Mouse (Mus musculus) midbrain, embryonic 16.5 days (tissue): ENCODE results near the gene Prss27. TPM values are rescaled to one million over a fixed set of nuclear protein-coding genes. Genes with fewer than 3 reads are reported as not detected.

Experiments
- ATAC-seq: fragments of 200-750 bp; cut with Nextera tagmentation; 2 replicates; pipeline ENCODE4 v1.8.0; 2017; ENCODE audit warnings: moderate TSS enrichment
- H3K27ac ChIP-seq: fragments of 300-500 bp; sonication (generic); 2 replicates; pipeline ENCODE4 v1.5.1; 2014; ENCODE audit warnings: mild to moderate bottlenecking, low read length, mixed read lengths
- H3K27me3 ChIP-seq: fragments of 300-500 bp; sonication (generic); 2 replicates; pipeline ENCODE4 v1.6.1; 2014; ENCODE audit warnings: low read depth, low read length, mixed read lengths; ENCODE audit not compliant: control insufficient read depth, insufficient read depth
- H3K36me3 ChIP-seq: fragments of 300-500 bp; sonication (generic); 2 replicates; pipeline ENCODE4 v1.6.1; 2014; ENCODE audit warnings: mild to moderate bottlenecking, low read length, moderate library complexity, mixed read lengths; ENCODE audit not compliant: control insufficient read depth, insufficient read depth
- H3K4me1 ChIP-seq: fragments of 300-500 bp; sonication (generic); 2 replicates; pipeline ENCODE4 v1.6.1; 2014; ENCODE audit warnings: mild to moderate bottlenecking, low read length, mixed read lengths; ENCODE audit not compliant: control insufficient read depth, insufficient read depth
- H3K4me2 ChIP-seq: fragments of 300-500 bp; sonication (generic); 2 replicates; pipeline ENCODE4 v1.6.1; 2014; ENCODE audit warnings: mild to moderate bottlenecking, low read length, mixed read lengths
- H3K4me3 ChIP-seq: fragments of 300-500 bp; sonication (generic); 2 replicates; pipeline ENCODE4 v1.5.1; 2014; ENCODE audit warnings: low read depth, mild to moderate bottlenecking, low read length, moderate library complexity, mixed read lengths
- H3K9ac ChIP-seq: fragments of 300-500 bp; sonication (generic); 2 replicates; pipeline ENCODE4 v1.6.1; 2014; ENCODE audit warnings: low read depth, low read length, mixed read lengths
- H3K9me3 ChIP-seq: fragments of 300-500 bp; sonication (generic); replicated peaks from 2 replicates; pipeline ENCODE4 v1.6.1; 2014; ENCODE audit warnings: mild to moderate bottlenecking, low read length, mixed read lengths; ENCODE audit not compliant: control insufficient read depth, poor library complexity, severe bottlenecking
- WGBS: fragments of 180-500 bp; shearing (Covaris S2); extraction: QIAGEN DNeasy Blood & Tissue Kit; methylation state at CpG from one replicate; pipeline ENCODE4 v1.1.7; 2014; 5-methylcytosine and 5-hydroxymethylcytosine counted together
- polyA plus RNA-seq: library from polyadenylated mRNA; unstranded; fragments of >200 nt; fragmentation: Nextera tagmentation; extraction: Ambion mirVana; gene quantifications from 2 replicates; pipeline ENCODE4 v1.2.1, GENCODE M21; 2015

The Prss27 gene
- polyA plus RNA-seq, 1 experiment from 2014 or later = 0.19 TPM

GRCm38 (mm10) chr17:24015727-24016126 is 22.2 kb upstream of the Prss27 start:
- Histone ChIP-seq H3K4me3 (no peak overlapping the region), H3K9ac (no peak overlapping the region), H3K27me3 (no peaks in the 10 kb centered on the region), H3K36me3 (no peaks in the 10 kb centered on the region), H3K4me1 (no peaks in the 10 kb centered on the region), H3K9me3 (no peaks in the 10 kb centered on the region), H3K27ac (no peak overlapping the region), H3K4me2 (no peak overlapping the region)
- WGBS = 23% methylated on average over 14 of the region's 14 CpGs
- no peak for ATAC-seq

- no peaks in the 10 kb centered on the region for H3K36me3 ChIP-seq
- no peak overlapping the region for H3K27ac ChIP-seq
- WGBS = 90% methylated on average over 6 of the region's 6 CpGs
Measured at GRCm38 (mm10) chr17:24020696-24021095, 17.2 kb upstream of the Prss27 start.

GRCm38 (mm10) chr17:24021375-24022199 is 16.4 kb upstream of the Prss27 start:
- H3K9ac ChIP-seq = no peak overlapping the region
- H3K4me1 ChIP-seq = no peaks in the 10 kb centered on the region
- no peak overlapping the region for H3K4me2 ChIP-seq
- no peaks in the 10 kb centered on the region for H3K36me3 ChIP-seq
- no peaks in the 10 kb centered on the region for H3K27me3 ChIP-seq
- H3K27ac ChIP-seq = no peak overlapping the region
- H3K4me3 ChIP-seq = no peak overlapping the region
- ATAC-seq = no peak
- WGBS = 76% methylated on average over 5 of the region's 5 CpGs
- H3K9me3 ChIP-seq = no peaks in the 10 kb centered on the region

More at GRCm38 (mm10) chr17:24020696-24021095, 17.2 kb upstream of the Prss27 start:
- H3K27me3 ChIP-seq = no peaks in the 10 kb centered on the region
- no peak for ATAC-seq
- H3K9me3 ChIP-seq = no peaks in the 10 kb centered on the region
- no peak overlapping the region for H3K9ac ChIP-seq
- H3K4me3 ChIP-seq = no peak overlapping the region
- no peaks in the 10 kb centered on the region for H3K4me1 ChIP-seq
- H3K4me2 ChIP-seq = no peak overlapping the region

GRCm38 (mm10) chr17:24029477-24029876 is 8.5 kb upstream of the Prss27 start:
- ATAC-seq = no peak
- Histone ChIP-seq H3K4me2 (no peak overlapping the region), H3K4me1 (no peaks in the 10 kb centered on the region), H3K9ac (no peak overlapping the region), H3K4me3 (no peak overlapping the region), H3K9me3 (no peaks in the 10 kb centered on the region), H3K27me3 (no peaks in the 10 kb centered on the region), H3K27ac (no peak overlapping the region), H3K36me3 (no peaks in the 10 kb centered on the region)
- WGBS = 87% methylated on average over 7 of the region's 7 CpGs

GRCm38 (mm10) chr17:24030551-24030950 is 7.4 kb upstream of the Prss27 start:
- H3K36me3 ChIP-seq = no peaks in the 10 kb centered on the region
- H3K4me1 ChIP-seq = no peaks in the 10 kb centered on the region
- H3K9me3 ChIP-seq = no peaks in the 10 kb centered on the region
- H3K9ac ChIP-seq = no peak overlapping the region
- WGBS = 56% methylated on average over 7 of the region's 22 CpGs
- H3K27ac ChIP-seq = no peak overlapping the region
- H3K4me2 ChIP-seq = no peak overlapping the region
- no peak for ATAC-seq
- H3K4me3 ChIP-seq = no peak overlapping the region
- H3K27me3 ChIP-seq = no peaks in the 10 kb centered on the region

GRCm38 (mm10) chr17:24035087-24035486 is 2.9 kb upstream of the Prss27 start:
- Histone ChIP-seq H3K27me3 (no peaks in the 10 kb centered on the region), H3K27ac (no peak overlapping the region), H3K36me3 (no peaks in the 10 kb centered on the region), H3K9ac (no peak overlapping the region), H3K9me3 (no peaks in the 10 kb centered on the region), H3K4me2 (no peak overlapping the region), H3K4me1 (no peaks in the 10 kb centered on the region), H3K4me3 (no peak overlapping the region)
- no peak for ATAC-seq
- WGBS = 87% methylated on average over 7 of the region's 7 CpGs

GRCm38 (mm10) chr17:24036954-24037353 is 990 bp upstream of the Prss27 start:
- 69% methylated on average over 6 of the region's 6 CpGs for WGBS
- ATAC-seq = no peak

GRCm38 (mm10) chr17:24037360-24037759 is 584 bp upstream of the Prss27 start:
- no peak overlapping the region for H3K4me3 ChIP-seq
- no peaks in the 10 kb centered on the region for H3K9me3 ChIP-seq
- no peaks in the 10 kb centered on the region for H3K4me1 ChIP-seq
- 87% methylated on average over 13 of the region's 13 CpGs for WGBS
- no peaks in the 10 kb centered on the region for H3K27me3 ChIP-seq
- no peak overlapping the region for H3K27ac ChIP-seq
- no peaks in the 10 kb centered on the region for H3K36me3 ChIP-seq
- no peak overlapping the region for H3K4me2 ChIP-seq
- ATAC-seq = no peak
- no peak overlapping the region for H3K9ac ChIP-seq

More at GRCm38 (mm10) chr17:24036954-24037353, 990 bp upstream of the Prss27 start:
- Histone ChIP-seq H3K27ac (no peak overlapping the region), H3K27me3 (no peaks in the 10 kb centered on the region), H3K4me3 (no peak overlapping the region), H3K4me2 (no peak overlapping the region), H3K4me1 (no peaks in the 10 kb centered on the region), H3K9me3 (no peaks in the 10 kb centered on the region), H3K9ac (no peak overlapping the region), H3K36me3 (no peaks in the 10 kb centered on the region)

GRCm38 (mm10) chr17:24044482-24044881 is 6.5 kb downstream of the Prss27 start:
- H3K36me3 ChIP-seq = peaks cover 13% of the 10 kb centered on the region
- no peak overlapping the region for H3K27ac ChIP-seq
- H3K4me2 ChIP-seq = no peak overlapping the region
- H3K9me3 ChIP-seq = no peaks in the 10 kb centered on the region
- 65% methylated on average over 5 of the region's 5 CpGs for WGBS
- H3K9ac ChIP-seq = no peak overlapping the region
- no peak for ATAC-seq
- no peak overlapping the region for H3K4me3 ChIP-seq
- H3K4me1 ChIP-seq = no peaks in the 10 kb centered on the region
- H3K27me3 ChIP-seq = no peaks in the 10 kb centered on the region
